Mouse (Mus musculus): ENCODE results near the gene Ube2i.
A peak's percentile ranks its signal among the peaks of the same experiment; 100 is the strongest.
"Not testable (repeated sequence)": the region's sequence is repeated elsewhere in the genome, so short reads cannot be mapped to it uniquely, and the experiment has no call there.

Gene Ube2i

DNA sequence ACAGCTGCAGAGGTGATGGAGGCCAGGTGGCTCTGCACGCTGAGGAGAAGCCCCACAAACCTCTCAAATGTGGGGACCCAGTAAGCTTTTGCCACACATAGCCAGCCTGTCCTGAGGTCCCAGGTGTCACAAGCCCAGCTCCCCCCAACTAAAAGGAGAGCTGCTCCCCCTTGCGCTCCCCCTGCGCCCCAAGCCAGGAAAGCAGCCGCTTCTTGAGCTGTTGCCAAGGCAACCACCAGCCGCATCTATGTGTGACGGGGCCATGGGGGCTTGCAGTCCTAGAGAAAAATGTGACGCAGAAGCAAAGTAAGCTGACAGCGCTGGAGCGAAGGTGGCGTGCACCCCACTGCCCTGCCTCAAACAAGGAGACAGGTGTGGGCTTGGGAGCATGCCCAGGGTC, 20.7 kb downstream of the Ube2i start:
- no peak for DNase-seq (ENCODE audit: low read depth, low spot score)

DNA sequence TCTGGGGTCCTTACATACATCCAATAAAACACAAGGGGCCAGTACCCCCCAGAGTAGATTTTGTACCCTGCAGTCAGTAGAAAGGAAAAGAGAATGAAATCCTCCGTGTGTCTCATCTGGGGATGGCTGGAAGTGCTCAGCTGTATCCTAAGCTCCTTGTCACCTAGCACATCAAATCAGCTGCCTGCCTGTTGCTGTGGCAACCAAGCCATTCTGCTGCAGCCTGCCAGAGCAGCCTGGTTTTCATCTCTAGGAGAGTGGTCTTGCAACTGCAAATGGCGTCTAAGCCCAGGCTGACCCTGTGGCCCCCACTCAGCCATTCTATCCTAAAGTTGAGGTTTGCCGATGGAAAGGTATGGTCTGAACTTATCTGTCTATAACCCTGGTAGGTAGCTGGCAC, 21.8 kb downstream of the Ube2i start:
- DNase-seq (ENCODE audit: low read depth, low spot score), result no peak

DNA sequence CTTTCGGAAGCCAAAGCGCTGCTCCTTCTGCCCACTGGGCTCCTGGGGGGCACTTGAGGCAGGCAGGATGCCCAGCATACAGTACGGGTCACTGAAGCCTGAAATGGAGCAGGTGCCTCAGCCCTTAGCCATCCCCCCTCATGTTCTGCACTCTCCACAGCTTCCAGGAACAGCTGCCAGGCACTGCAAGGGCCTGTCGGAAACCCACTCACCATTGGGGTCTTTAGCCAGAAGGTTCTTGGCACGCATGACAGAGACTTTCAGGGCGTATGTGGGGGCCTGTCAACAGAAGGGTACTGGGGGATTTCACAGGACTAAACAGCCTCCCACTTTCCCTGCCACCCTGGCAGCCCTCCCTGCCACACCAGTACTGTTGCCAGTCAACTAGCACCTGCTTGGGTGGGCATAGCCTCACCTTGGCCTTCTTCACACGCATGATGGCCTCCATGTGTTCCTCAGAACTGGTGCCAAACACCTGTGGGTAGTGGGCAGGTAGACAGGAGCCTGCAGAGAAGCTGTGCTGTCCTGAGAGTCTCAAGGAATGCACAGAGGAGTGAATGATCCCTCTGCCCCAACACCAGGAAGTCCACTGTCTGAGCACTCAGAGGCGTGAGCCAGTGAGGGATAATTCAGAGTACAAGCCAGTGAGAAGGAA, 24.1 kb downstream of the Ube2i start:
- no peak for DNase-seq (ENCODE audit: low read depth, low spot score)

DNA sequence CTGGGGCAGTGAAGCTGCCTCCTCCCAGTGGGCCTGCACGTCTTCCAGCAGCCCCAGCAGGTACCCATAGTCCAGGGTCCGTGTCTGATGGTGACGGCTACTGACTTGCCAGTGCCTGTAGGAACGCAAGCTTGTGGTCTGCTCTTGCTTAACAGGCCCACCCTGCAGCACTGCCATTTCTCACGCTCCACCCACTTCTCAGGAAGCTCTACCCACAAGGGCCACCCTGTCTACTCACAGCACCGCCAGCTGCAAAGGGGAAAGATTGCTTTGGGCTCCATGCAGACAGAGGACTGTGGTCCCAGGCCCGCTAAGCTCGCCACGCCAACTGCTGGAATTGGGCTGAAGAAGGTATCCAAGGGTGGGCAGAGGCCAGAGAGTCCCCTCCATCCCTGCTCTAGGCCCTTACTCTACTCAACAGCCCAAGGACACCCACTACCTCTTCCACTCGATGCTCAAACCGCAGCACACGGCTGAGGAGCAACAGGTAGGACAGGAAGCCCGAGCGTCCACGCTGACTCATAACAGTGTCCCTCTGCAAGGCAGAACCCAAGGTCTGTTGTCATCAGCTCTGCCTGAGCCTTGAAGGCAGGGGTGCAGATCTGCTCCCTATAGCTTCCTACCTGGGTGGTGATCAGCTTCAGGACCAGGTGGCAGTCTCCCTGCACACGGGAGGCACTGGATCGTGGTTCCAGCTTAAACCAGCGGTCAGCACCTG, 26.2 kb downstream of the Ube2i start:
- DNase-seq (ENCODE audit: low read depth, low spot score), result no peak

DNA sequence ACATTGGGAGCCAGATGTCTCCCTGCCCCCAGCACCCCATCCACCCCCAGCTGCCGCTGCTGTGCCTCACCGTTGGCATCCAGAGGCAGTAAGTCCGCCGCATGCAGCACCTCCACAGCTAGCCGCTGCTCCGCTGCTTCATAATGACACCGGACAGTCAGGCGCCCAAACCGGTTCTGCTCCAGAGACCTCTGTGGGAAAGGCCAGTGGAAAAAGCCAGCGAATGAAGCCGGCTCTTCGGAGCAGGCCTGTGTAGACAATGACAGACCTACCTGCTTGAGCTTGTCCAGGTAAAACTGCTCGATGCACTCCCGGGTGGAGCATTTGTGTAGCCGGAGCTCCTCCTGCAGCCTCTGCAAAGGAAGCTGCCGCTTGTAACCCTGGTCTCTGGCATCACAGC, 30.2 kb downstream of the Ube2i start:
- DNase-seq (ENCODE audit: low read depth, low spot score), result no peak

DNA sequence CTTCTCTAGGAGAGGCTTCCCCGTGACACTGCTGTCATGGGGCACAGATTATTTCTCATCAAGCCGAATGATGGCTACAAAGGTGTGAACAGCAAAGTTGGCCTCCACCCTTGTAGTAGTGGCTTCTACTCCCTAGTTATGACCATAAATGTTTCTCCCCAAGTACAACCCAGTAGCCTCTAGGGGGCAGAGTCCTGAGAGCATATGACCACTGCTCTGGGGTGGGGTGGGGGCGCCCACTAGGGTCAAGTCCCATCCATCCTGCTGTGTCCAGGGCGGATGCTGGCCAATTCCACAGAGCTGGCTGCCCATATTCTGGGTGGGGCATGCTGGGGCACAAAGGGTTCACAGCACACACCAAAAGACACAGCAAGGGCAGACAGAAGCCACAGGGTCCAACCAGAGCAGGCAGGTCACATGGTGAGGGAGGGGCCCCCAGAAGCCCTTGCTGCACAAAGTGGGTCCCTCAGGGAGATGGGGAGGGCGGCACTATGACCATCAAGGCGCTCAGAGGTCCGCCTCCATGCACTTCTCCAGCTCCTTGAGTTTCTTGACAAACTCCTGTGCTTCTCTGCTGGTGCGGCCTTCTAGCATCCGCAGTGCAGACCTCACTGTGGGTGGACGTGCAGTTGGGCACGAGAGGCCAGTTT, 31.2 kb downstream of the Ube2i start:
- peak; percentile 18 for DNase-seq (ENCODE audit: low read depth, low spot score)

DNA sequence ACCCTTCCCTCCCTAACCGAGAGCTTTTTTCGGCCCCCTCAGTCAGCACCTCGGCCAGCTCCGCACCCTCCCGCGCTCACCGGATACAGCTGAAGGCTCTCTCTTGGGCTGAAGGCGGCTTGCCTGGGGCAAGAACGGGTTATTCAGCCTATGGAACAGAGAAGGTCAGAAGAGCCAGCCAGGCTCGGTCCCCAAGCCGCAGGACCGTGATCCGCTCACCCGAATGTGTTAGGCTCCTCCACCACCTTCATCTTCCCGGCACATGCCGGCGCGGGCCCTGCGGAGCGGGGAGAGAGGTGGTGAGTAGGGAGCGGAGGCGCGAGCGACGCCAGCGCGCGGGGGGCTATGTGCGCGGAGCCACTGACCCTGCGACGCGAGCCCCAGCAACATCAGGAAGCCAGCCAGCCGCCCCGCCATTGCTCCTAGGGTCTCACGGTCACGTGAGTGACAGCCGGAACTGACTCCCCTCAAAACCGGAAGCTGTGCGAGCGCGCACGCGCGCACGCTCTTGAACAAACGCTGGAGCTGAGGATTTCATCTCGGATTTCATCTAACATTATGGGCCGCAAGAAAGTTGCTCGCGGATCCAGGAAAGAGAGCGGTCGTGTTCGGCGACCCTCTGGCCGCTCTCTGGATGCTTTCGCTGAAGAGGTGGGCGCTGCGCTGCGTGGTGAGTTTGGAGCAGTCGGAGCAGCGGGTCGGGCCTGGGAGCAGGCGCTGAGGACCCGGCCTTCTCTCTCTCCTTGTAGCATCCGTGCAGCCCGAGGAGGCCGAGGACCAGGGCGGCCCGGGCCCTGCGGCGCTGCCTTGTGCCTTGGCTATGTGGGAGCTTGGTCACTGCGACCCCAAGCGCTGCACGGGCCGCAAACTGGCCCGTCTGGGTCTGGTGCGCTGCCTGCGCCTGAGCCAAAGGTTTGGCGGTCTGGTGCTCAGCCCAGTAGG, 34.5 kb downstream of the Ube2i start, which contains the start of the genes Gnptg and Tsr3:
TSS of gene Gnptg (minus strand) at position 430 of the 942 bp plus-strand sequence.
TSS of gene Tsr3 (plus strand) at position 476 of the 942 bp plus-strand sequence.
- DNase-seq (ENCODE audit: low read depth, low spot score), result peak; percentile 92

DNA sequence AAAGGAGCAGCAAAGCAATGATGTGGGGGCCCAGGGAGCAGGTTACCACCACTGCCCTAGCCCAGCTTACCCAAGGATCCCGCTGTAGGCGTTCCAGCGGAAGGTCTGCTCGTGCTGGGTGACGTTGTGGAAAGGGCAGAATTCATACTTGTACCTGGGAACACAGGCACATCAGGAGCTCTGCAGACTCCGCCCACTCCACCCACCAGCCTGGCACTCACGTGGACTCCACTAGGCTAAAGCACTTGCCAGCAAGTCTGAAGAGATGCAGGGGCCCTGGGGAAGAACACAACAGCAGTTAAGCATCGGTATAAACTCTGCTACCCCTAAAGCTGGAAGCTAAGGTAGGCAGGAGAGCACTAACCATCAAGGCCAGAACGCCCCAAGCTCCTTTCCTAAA, 38.8 kb downstream of the Ube2i start:
- DNase-seq (ENCODE audit: low read depth, low spot score), result no peak

DNA sequence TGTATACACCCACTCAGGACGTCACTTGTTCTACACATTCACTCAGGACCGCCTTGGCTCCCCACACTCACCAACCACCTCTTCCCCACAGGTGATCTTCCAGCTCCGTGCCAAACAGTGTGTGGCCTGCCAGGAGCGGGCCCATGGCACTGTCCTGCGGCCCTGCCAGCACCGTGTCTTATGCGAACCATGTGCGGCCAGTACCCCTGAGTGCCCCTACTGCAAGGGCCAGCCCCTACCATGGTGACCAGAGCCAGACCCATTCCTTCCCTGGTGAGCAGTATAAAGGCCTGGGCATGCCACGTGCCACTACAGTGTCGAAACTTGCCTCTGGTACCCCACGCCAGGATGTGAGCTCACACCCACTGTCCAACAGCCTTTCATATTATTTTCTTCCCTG, 42.8 kb downstream of the Ube2i start:
- DNase-seq (ENCODE audit: low read depth, low spot score), result not testable (repeated sequence)

DNA sequence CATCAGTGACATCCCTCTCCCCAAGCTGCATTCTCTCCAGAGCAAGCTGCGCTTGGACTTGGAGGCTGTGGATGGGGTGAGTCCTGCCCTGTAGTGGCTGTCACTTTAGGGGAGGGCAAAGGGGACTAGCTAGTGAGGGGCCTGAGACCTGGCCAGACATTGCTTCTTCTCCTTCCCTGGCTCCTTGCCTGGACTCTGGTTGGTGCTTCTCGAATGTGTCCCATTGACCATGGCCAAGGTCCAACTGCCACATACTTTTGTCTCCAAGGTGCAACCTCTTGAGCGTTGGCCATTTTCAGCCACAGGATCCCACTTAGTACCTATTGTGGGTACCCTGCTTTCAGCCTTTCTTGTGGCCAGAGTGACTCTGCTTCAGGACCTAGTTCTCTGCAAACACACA, 43.7 kb downstream of the Ube2i start:
- no peak for DNase-seq (ENCODE audit: low read depth, low spot score)

DNA sequence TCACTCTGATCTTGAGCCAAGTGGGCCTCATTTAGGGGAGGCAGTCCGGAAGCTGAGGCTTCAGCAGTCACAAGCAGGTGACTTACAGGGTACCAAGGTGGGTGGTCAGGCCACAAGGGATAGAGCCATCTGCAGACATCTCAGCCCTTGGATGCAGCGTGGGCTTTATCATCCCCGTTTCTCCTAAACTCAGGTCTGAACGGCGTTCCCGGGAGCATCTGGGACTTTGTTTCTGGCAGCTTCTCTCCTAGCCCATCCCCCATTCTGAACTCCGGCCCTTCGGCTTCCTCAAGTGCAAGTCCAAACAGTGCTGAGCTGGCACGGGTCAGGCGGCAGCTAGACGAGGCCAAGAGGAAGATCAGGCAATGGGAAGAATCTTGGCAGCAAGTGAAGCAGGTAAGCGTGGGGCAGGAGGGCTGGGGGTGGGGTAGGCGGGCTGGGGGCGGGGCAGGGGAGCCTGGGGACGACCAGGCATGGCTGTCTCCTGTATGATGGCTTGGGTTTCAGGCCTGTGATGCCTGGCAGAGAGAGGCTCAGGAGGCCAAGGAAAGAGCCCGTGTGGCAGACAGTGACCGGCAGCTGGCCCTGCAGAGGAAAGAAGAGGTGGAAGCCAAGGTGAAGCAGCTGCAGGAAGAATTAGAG, 44.3 kb downstream of the Ube2i start:
- DNase-seq (ENCODE audit: low read depth, low spot score), result not testable (repeated sequence)

DNA sequence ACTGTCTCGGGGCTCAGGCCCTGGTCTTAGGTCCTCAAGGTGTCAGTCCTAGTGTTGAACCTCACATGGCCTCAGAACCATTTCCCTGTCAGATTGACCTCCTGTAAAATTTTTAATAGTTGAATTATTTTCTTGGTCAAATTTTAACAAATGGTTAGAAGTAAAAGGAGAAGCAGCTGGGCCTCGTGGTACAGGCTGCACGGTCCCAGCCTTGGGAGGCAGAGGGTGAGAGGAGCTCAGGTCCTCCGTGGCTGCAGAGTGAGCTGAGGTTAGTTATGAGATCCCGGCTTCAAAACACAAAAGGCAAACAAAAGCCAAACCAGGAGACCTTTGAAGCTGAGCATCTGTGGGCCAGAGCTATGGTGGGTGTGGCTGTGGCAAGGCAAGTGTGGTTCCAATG, 46.4 kb downstream of the Ube2i start:
- no peak for DNase-seq (ENCODE audit: low read depth, low spot score)

DNA sequence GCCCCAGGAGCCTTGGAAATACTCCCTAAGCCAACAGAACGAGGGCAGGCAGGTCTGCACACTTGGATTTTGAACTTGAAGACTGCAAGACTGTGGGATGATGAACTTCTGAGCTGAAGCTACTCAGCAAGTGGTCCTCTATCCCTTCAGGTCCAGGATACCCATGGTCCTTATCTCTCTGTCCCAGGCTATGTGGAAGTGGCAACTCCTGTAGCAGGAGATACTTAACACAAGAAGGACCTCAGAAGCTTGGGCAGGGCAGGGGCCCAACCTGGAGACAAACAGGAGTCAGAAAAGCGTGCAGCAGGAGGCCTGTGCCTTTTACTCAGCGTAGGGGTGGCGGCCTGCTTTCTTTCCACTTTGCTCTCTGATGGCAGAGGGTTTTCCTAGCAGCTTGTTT, 48.8 kb downstream of the Ube2i start:
- DNase-seq (ENCODE audit: low read depth, low spot score), result no peak

DNA sequence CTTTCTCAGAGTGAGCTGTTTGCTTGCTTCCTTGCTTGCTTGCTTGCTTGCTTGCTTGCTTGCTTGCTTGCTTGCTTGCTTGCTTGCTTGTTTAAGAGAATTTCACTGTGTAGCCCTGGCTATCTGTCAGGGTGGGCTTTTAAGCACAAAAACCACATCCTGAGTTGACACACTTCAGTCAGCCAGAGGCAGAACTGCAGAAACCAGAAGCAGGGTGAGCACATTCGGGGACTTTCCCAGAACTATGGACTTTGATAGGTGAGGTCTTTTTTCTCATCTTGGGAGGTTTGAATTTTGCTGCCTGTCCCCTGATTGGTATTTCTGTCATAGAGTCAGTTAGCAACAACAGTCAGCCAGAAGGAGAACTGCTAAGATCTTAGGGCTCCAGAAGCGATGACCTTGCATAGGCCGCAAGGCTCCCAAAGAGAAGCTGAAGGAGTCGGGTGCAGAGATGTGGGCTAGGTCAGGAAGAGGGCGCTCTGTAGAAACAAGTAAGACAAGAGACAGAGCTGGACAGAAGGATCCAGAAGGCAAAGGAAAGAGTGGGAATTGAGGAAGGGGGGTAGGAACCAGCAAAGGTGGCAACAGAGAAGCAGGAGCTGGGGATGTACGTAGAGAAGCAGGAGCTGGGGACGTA, 49.7 kb downstream of the Ube2i start:
- DNase-seq (ENCODE audit: low read depth, low spot score), result no peak

DNA sequence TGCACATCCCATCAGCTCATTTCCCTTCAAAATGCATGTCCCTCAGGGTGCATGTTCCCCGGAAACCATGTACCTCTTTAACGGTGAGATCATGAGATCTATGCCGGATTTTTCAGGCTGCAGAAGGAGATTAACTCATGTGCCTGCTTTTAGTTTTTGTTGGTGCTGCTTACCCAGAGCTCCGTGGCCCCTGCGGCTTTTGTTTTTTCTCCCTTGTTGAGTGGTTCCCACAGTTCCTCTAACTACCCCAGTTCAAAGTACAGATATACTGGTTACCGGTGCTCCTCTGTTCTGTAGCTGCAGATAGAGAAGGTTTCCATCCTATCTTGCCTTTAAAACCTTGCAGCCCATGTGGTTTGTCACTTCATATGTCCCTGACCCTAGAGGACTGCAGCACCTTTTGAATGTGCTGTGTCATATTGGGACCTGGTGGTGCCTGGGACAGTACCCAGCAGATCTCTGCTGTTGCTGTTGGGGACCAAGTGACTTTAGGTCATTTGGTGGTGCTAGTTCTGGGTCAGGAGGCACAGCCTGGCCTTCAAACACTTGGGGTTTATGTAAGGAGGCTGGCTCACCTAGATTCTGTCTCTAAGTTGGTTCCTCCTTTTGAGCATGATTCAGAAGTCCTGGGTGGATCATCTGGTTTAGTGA, 51.3 kb downstream of the Ube2i start:
- DNase-seq (ENCODE audit: low read depth, low spot score), result no peak

DNA sequence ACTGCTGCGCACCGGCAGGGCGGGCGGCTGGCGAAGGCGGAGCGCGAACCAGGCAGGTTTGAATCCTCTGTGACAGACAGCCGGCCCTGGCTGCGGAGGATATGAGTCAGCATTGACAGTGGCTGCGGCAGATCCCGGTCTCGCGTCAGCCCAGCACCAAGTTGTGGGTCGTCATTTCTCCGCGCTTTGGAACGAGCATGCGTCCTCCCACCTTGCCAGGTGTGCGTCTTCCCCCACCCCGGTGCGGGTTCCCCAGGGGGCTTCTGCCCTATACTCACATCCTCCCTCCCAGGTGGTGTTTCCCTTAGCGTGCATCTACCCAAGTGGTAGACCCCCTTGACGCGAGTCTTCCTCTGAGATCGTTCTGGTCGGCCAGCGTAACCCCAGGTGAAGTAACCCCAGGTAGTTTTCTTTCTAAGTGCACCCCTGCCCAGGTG, 51.9 kb downstream of the Ube2i start:
- not testable (repeated sequence) for DNase-seq (ENCODE audit: low read depth, low spot score)

DNA sequence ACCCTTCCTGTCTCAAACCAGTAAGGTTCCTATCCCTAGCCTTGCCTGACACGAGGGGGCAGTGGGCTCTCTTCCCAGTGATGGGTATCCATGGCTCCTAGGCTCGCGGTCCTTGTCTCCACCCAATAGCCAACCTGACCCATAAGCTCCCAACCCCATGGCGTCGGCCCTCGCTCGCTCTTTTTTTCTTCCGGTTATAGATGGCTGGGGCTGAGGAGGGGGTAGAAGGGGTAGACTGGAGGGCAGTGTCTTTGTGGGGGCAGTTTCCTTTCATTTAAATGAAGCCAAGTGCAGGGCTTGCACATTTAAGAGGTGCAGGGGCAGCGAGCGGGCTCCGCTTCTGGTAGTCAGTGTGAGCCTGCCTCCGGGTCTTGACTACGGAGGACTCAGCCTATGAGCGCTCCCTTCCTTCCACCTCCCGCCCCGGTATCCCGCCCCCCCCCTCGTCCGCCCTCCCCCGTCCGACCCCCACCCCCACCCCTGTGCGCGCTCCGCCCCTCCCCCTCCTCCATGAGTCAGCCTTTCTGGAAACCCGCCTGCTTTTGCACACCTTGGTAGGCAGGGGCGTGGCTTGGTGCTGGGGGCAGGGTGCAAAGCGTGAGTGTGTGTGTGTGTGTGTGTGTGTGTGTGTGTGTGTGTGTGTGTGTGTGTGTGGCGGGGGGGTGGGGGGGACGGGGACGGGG, 52.5 kb downstream of the Ube2i start:
- no peak for DNase-seq (ENCODE audit: low read depth, low spot score)

DNA sequence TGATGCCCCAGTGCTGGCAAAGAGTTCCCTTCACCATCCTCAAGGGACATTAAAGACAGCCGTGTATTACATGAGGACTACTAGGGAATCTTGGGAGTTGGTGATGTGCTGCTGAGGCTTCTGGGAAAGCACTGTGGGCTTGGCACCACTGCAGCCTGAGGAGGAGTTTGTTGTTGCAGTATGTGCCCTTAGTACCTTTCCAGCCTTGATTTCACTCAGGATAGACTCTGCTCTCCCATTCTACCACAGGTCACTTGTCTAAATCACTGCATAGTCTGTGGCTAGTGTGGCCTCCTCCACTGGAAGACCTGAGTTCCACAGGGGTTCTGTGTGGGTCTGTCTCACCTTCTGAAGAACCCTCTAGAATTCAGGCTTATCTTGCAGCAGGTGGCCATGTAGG, 53.7 kb downstream of the Ube2i start:
- DNase-seq (ENCODE audit: low read depth, low spot score), result no peak

DNA sequence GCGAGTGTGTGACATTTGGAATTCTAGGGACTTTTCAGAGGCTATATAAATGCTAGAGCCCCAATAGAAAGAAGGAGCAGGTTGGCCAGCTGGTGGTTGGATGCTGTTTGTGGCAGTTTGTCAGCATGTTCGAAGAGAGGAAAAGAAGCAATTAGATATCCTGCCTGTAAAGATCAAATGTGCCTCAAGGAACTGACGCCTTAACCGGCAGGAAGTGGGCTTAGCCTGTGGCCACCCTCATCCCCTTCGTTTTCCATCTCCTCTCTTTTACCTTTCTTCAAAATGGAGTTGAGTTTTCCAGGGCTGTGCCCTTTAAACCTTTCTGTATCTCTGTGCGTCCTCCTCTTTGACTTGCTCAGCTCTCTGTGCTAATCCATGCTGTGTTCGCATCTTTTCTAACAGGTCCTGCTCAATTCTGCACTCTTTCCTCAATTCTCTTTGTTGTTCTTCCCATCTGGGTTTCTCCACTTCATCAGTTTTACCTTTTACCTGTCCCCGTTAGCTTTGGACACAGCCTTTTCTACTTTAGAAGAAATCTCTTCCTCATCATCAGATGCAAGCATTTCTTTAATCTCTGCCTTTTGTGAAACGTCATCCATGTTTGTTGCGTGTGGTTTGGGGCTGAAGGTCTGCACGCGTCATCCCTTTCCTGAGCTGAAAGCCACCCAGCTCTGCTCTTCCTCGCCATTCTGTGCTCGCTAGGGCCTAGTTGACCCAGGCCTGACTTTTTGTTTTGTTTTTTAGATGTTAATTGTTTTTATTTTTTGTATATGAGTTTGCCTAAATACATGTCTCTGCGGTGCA, 54.7 kb downstream of the Ube2i start:
- no peak for DNase-seq (ENCODE audit: low read depth, low spot score)
